Mouse (Mus musculus) heart, embryonic 12.5 days (tissue): ENCODE data around the gene 5330417C22Rik. TPM values are rescaled to one million over a fixed set of nuclear protein-coding genes. Genes with fewer than 3 reads are reported as not detected.
A peak's percentile ranks its signal among the peaks of the same experiment; 100 is the strongest.

Source experiments
- ATAC-seq: fragments of 200-750 bp; cut with Nextera tagmentation; 2 replicates; pipeline ENCODE4 v1.8.0; 2017; ENCODE audit warnings: moderate TSS enrichment, moderate library complexity; ENCODE audit not compliant: insufficient number of reproducible peaks, low FRiP score
- H3K27ac ChIP-seq: fragments of 300-500 bp; sonication (generic); 2 replicates; pipeline ENCODE4 v1.5.1; 2016; ENCODE audit warnings: mild to moderate bottlenecking, moderate library complexity; ENCODE audit not compliant: poor library complexity, severe bottlenecking
- H3K27me3 ChIP-seq: fragments of 300-500 bp; sonication (generic); replicated peaks from 2 replicates; pipeline ENCODE4 v1.6.1; 2016; ENCODE audit warnings: mild to moderate bottlenecking, moderate library complexity
- H3K36me3 ChIP-seq: fragments of 300-500 bp; sonication (generic); 2 replicates; pipeline ENCODE4 v1.6.1; 2016; ENCODE audit warnings: mild to moderate bottlenecking, moderate library complexity
- H3K4me1 ChIP-seq: fragments of 300-500 bp; sonication (generic); replicated peaks from 2 replicates; pipeline ENCODE4 v1.6.1; 2016; ENCODE audit warnings: mild to moderate bottlenecking
- H3K4me2 ChIP-seq: fragments of 300-500 bp; sonication (generic); 2 replicates; pipeline ENCODE4 v1.6.1; 2016; ENCODE audit warnings: mild to moderate bottlenecking, moderate library complexity
- H3K4me3 ChIP-seq: fragments of 300-500 bp; sonication (generic); 2 replicates; pipeline ENCODE4 v1.5.1; 2016; ENCODE audit warnings: mild to moderate bottlenecking
- H3K9ac ChIP-seq: fragments of 300-500 bp; sonication (generic); 2 replicates; pipeline ENCODE4 v1.6.1; 2016; ENCODE audit warnings: mild to moderate bottlenecking, moderate library complexity
- H3K9me3 ChIP-seq: fragments of 300-500 bp; sonication (generic); replicated peaks from 2 replicates; pipeline ENCODE4 v1.6.1; 2016; ENCODE audit warnings: mild to moderate bottlenecking, moderate library complexity
- WGBS: fragments of 180-500 bp; shearing (Covaris S2); methylation state at CpG from one replicate; pipeline ENCODE4 v1.1.7; 2016; 5-methylcytosine and 5-hydroxymethylcytosine counted together
- polyA plus RNA-seq: library from polyadenylated mRNA; unstranded; fragments of >200 nt; fragmentation: Nextera tagmentation; extraction: Ambion mirVana; gene quantifications from 2 replicates; pipeline ENCODE4 v1.2.1, GENCODE M21; 2016

Gene 5330417C22Rik
- polyA plus RNA-seq, 1 experiment from 2014 or later = 0.46 TPM

DNA sequence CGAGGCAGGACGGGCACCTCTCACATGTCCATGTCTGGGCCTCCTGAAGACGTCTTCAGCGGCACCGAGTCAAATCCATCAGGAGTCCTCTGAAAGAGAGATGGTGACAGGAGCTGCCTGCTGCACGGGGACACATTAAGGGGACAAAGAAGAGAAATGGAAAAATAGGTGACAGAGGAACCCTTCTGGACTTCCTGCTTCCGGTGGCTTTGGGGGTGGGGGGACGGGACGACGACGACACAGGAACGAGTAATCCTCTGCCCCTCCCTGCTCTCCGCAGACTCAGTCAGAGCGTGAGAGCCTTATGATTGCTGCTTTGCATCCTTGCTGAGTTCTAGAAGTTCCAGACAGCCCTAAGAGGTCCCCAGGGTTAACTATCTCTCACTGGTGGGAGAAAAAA lies 78.0 kb downstream of the 5330417C22Rik start:
- no peak overlapping the region for H3K27ac ChIP-seq

DNA sequence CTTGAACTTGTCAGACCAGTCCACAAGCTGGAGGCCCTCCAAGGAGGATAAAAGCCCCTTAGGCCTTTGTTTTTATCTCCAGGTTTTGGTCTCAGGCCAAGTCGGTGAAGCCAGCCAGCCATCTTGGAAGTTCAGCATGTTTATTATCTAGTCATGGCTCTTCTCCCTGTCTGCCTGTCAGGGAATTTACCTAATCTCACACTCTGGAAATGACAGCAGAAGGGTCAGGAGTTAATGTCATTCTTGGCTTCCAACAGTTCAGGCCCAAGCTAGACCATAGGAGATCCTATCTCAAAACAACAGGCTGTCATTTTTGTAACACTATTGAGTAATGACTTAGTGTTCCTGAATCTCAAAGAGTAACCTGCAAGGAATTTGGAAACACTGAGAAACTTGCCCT lies 82.2 kb downstream of the 5330417C22Rik start:
- WGBS = 61% methylated on average over 1 of the region's 1 CpGs
- ATAC-seq = no peak
- no peak overlapping the region for H3K4me3 ChIP-seq

More for the DNA sequence above, 78.0 kb downstream of the 5330417C22Rik start:
- Histone ChIP-seq H3K4me3 (0 out of 2 replicates have a peak overlapping the region, but pooled peaks have one; percentile 8), H3K4me2 (peak overlapping the region; percentile 50), H3K9me3 (no peaks in the 10 kb centered on the region), H3K27me3 (no peaks in the 10 kb centered on the region), H3K9ac (no peak overlapping the region), H3K4me1 (peaks cover 7% of the 10 kb centered on the region; the same call in 1 of the 2 replicates), H3K36me3 (no peaks in the 10 kb centered on the region)
- ATAC-seq = peak; percentile 29; the same call in 1 of the 2 replicates
- WGBS = 42% methylated on average over 14 of the region's 14 CpGs

DNA sequence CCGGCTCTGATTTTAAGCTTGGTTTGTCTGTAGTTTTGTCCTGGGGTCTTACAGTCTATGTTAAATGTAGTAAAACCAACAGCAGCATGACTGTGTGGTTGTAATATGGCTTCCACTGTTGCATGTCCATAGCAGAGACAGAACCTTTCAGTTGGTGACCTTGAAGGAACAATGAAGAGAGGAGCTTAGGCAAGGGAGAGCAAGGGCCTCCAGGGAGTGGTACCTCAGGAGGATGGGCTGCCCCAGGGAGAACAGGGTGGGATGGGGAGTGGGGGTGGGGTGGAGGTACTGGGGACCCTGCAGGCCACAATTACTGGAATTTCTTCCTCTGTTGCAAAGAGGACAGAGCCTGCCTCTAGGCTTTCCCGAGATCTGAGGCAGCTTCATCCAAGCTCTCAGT lies 84.4 kb downstream of the 5330417C22Rik start:
- Histone ChIP-seq H3K36me3 (no peaks in the 10 kb centered on the region), H3K9me3 (no peaks in the 10 kb centered on the region), H3K4me1 (0 out of 2 replicates have a peak, but pooled peaks cover 3% of the 10 kb centered on the region), H3K27ac (no peak overlapping the region), H3K9ac (no peak overlapping the region), H3K4me3 (no peak overlapping the region), H3K4me2 (no peak overlapping the region), H3K27me3 (peaks cover 10% of the 10 kb centered on the region; the same call in 1 of the 2 replicates)
- WGBS = 84% methylated on average over 2 of the region's 2 CpGs
- ATAC-seq = no peak

More for the DNA sequence above, 82.2 kb downstream of the 5330417C22Rik start:
- Histone ChIP-seq H3K27ac (no peak overlapping the region), H3K9me3 (no peaks in the 10 kb centered on the region), H3K9ac (no peak overlapping the region), H3K4me2 (no peak overlapping the region), H3K27me3 (no peaks in the 10 kb centered on the region), H3K36me3 (no peaks in the 10 kb centered on the region), H3K4me1 (peaks cover 7% of the 10 kb centered on the region; the same call in 1 of the 2 replicates)

DNA sequence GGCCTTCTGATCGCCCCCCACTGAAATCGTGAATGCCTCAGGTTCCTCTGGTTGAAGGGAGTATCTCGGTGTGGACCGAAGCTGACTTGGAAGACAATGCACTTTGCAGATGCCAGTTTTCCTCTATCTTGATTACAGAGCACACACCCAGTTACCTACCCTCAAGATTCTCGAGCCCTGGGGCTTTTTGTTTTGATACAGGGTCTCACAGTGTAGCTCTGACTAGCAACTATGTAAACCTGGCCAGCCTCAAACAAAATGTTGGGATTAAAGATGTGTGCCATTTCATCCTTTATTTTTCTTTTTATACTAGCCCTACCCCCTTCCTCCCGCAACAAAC lies 91.0 kb downstream of the 5330417C22Rik start:
- H3K4me2 ChIP-seq = peak overlapping the region; percentile 87
- H3K27ac ChIP-seq = 0 out of 2 replicates have a peak overlapping the region, but pooled peaks have one; percentile 20
- H3K4me1 ChIP-seq = peaks cover 14% of the 10 kb centered on the region
- peak; percentile 7; the same call in 1 of the 2 replicates for ATAC-seq
- H3K4me3 ChIP-seq = peak overlapping the region; percentile 81
- 14% methylated on average over 6 of the region's 6 CpGs for whole genome bisulfite sequencing
- peaks cover 10% of the 10 kb centered on the region; the same call in 1 of the 2 replicates for H3K27me3 ChIP-seq
- H3K9ac ChIP-seq = peak overlapping the region; percentile 89
- no peaks in the 10 kb centered on the region for H3K9me3 ChIP-seq
- H3K36me3 ChIP-seq = no peaks in the 10 kb centered on the region

DNA sequence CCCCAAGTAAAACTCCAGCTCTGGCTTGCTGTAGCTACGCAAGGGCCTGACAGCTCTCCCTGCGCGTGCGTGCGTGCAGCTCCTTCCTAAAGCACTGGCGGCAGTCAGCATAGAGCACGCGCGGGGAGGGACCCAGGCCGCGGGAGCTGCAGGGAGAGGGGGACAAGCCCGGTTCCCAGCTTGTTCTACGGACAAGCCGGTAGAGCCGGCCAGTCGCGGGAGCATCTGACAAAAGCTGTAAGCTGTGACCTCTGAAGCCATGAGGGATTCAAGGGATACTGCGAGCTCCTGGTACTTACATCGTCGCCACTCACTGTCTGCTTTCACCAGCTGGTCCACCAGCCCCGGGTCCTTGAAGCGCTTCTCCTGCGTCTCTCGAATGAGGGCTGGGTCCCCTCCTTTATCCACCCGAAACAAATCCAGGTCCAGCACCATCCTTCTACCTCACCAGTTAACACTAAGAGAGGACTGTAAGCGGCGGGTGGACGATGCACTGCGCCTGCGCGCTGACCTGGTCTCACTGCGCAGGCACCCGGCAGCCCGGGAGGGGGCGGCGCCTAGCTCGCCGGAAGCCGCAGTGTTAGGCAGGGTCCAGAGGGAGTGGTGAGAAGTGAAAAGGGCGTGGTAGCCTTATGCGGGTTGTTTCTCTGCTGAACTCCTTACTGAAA lies 91.5 kb downstream of the 5330417C22Rik start, which contains the start of gene Sars:
Gene Sars (minus strand): TSS at position 512 of the 668 bp plus-strand sequence.
- Histone ChIP-seq H3K9me3 (no peaks in the 10 kb centered on the region), H3K27ac (peak within 1 kb of the TSS; percentile 86), H3K36me3 (peaks cover 2% of the 10 kb centered on the region), H3K4me3 (peak within 1 kb of the TSS; percentile 81), H3K4me1 (peaks cover 14% of the 10 kb centered on the region), H3K27me3 (peaks cover 10% of the 10 kb centered on the region; the same call in 1 of the 2 replicates), H3K9ac (peak within 1 kb of the TSS; percentile 89), H3K4me2 (peak within 1 kb of the TSS; percentile 87)
- under 1% methylated on average over 41 of the region's 41 CpGs for WGBS
- ATAC-seq = peak; percentile 99

DNA sequence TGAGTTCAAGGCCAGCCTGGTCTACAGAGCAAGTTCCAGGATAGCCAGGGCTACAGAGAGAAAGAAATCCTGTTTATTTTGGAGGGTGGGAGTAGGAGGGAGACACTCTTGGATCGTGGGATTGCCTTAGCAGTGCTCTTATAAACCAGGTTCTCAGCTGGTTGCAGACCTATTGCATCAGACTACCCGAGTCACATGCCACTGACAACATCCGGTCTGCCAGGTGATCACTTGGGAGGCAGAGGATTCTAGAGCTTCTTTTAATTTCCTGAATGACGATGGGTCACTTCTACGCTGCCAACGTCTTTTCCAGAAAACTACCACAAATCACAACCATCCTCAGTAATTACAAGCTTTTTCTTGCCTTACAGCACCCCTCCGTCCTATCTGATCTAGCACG lies 92.3 kb downstream of the 5330417C22Rik start:
- ATAC-seq = peak; percentile 51; the same call in 1 of the 2 replicates

DNA sequence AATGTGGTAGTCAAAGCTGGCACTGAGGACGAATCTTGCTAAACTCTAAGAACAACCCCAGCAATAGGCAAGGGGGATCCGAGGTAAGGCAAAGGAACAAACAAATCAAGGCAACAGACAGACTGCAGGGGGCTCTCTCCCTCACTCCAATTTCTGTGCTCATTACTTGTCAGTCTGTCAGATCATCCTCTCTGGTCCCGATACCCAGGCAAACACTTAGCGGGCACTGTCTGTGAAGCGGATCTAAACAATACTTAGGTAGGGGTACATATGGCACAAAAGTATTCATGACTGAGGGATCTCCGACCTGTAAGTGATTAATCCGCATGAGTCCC lies 100.0 kb downstream of the 5330417C22Rik start:
- H3K9ac ChIP-seq = no peak overlapping the region
- peaks cover 6% of the 10 kb centered on the region; the same call in 1 of the 2 replicates for H3K4me1 ChIP-seq
- H3K4me3 ChIP-seq = no peak overlapping the region
- H3K27me3 ChIP-seq = no peaks in the 10 kb centered on the region
- no peaks in the 10 kb centered on the region for H3K9me3 ChIP-seq
- 87% methylated on average over 7 of the region's 7 CpGs for whole genome bisulfite sequencing
- peaks cover 65% of the 10 kb centered on the region for H3K36me3 ChIP-seq
- no peak overlapping the region for H3K4me2 ChIP-seq
- ATAC-seq = no peak
- peak overlapping the region; percentile 28; the same call in 1 of the 2 replicates for H3K27ac ChIP-seq

More for the DNA sequence above, 92.3 kb downstream of the 5330417C22Rik start:
- H3K9ac ChIP-seq = peak overlapping the region; percentile 89
- peak overlapping the region; percentile 86 for H3K27ac ChIP-seq
- H3K4me2 ChIP-seq = peak overlapping the region; percentile 87
- peak overlapping the region; percentile 81 for H3K4me3 ChIP-seq
- H3K27me3 ChIP-seq = peaks cover 9% of the 10 kb centered on the region; the same call in 1 of the 2 replicates
- 14% methylated on average over 8 of the region's 8 CpGs for WGBS
- no peaks in the 10 kb centered on the region for H3K9me3 ChIP-seq
- peaks cover 7% of the 10 kb centered on the region for H3K36me3 ChIP-seq
- H3K4me1 ChIP-seq = peaks cover 14% of the 10 kb centered on the region

DNA sequence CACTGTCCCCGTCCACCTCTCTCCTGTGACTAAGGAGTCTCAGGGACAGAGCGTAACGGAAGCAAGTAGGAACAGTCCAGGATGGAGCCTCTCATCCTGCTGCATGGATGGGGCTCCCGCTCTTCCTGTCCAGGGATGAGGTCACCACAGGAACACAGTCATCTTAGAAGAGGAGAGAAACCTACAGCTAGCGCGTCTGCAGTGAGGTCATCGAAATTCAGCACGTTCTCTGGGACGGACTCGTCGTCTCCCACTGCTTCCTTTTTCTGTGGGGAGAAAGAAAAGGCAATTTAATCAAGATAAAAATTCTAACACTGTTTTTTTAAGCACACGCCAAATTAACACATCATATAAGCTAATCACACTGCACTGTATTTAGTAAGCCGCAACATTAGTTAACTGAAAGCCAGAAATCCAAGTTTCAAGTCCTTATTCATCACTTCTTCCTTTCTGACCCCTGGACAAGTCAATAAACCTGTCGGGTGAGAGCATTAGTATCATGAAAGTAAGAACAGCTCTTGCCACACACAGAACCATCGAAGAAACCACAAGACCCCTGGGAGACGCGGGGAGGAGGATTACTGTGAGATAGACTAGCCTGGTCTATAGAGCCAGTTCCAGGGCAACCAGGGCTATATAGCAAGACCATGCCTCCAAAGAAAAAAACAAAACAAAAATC lies 100.5 kb downstream of the 5330417C22Rik start:
- 69% methylated on average over 17 of the region's 17 CpGs for whole genome bisulfite sequencing
- no peaks in the 10 kb centered on the region for H3K9me3 ChIP-seq
- H3K27me3 ChIP-seq = no peaks in the 10 kb centered on the region
- peaks cover 6% of the 10 kb centered on the region; the same call in 1 of the 2 replicates for H3K4me1 ChIP-seq
- peak overlapping the region; percentile 62 for H3K27ac ChIP-seq
- ATAC-seq = peak; percentile 73; the same call in 1 of the 2 replicates
- H3K9ac ChIP-seq = no peak overlapping the region
- peaks cover 70% of the 10 kb centered on the region for H3K36me3 ChIP-seq
- no peak overlapping the region for H3K4me2 ChIP-seq
- no peak overlapping the region for H3K4me3 ChIP-seq

DNA sequence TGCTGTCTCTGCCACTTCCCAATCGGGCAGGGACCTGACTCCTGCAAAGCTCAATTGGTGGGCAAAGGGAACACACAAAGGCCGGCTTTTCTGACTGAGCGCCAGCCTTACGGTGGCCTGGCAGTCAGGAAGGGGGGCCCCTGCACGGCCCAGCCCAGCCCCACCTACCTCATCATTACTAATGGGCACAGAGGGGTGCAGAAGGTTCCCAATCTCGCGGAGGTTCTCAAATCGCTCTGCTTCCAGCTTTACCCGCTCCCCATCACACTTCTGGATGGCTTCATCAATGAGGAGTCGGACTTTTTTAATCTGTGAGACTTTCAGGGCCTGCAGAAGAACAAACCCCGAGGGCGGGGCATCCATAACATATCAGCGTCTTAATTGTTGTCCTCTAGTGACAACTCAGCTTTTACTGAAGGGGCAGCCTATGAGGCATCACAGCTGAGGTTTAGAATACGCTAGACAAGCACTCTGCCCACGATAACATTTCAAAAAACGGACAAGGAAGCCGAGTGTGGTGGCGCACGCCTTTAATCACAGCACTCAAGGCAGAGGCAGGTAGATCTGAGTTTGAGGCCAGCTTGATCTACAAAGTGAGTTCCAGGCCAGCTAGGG lies 102.3 kb downstream of the 5330417C22Rik start:
- peaks cover 80% of the 10 kb centered on the region for H3K36me3 ChIP-seq
- H3K4me2 ChIP-seq = no peak overlapping the region
- H3K27me3 ChIP-seq = no peaks in the 10 kb centered on the region
- no peak overlapping the region for H3K4me3 ChIP-seq
- no peak overlapping the region for H3K27ac ChIP-seq
- peaks cover 5% of the 10 kb centered on the region; the same call in 1 of the 2 replicates for H3K4me1 ChIP-seq
- H3K9ac ChIP-seq = no peak overlapping the region
- ATAC-seq = 0 out of 2 replicates have a peak, but pooled peaks have one; percentile 10
- 62% methylated on average over 19 of the region's 19 CpGs for WGBS
- H3K9me3 ChIP-seq = no peaks in the 10 kb centered on the region

DNA sequence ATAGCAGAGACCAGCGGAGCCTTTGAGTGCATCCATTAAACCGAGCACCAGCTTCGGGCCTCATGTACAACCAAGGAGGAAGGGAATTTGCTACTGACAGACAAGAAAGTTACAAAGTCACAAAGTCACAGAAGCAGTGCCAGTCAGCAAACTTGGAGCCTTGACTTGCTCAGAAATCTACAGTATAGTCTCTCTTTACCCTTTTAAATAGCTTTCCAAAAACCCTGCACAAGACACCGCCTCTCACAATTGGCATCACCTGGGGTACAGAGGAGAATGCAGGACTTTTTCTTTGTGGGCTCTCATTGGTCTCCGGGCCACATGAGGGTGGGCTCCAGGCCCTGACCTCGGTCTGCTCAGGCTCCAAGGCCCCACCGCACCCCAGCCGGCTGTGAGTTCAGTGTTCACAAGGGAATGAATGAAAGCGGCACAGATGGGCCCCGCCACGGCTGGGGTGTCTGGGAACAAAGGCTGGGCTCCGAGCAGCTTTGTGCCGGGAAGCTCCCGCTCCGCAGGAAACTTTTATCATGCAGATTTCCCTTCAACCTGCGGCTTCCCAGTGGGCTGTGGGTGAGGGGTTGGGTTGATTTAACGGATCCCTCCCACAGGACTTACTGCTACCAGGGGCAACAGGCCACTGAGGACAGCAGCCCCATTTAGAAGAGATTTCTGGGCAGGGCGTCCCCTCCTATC lies 103.0 kb downstream of the 5330417C22Rik start:
- Histone ChIP-seq H3K27ac (no peak overlapping the region), H3K9ac (no peak overlapping the region), H3K27me3 (no peaks in the 10 kb centered on the region), H3K4me3 (no peak overlapping the region), H3K36me3 (peaks cover 84% of the 10 kb centered on the region), H3K4me1 (peaks cover 3% of the 10 kb centered on the region; the same call in 1 of the 2 replicates), H3K4me2 (no peak overlapping the region), H3K9me3 (no peaks in the 10 kb centered on the region)
- ATAC-seq = 0 out of 2 replicates have a peak, but pooled peaks have one; percentile 36
- 53% methylated on average over 18 of the region's 18 CpGs for WGBS
